Mouse (Mus musculus) stomach, postnatal 0 days (tissue): Measurements from ENCODE around the gene Ccdc88b. TPM values are rescaled to one million over a fixed set of nuclear protein-coding genes. Genes with fewer than 3 reads are reported as not detected.

Source experiments
- ATAC-seq: fragments of 200-750 bp; cut with Nextera tagmentation; 2 replicates; pipeline ENCODE4 v1.8.0; 2017; ENCODE audit not compliant: low FRiP score, low TSS enrichment
- DNase-seq: peaks from one replicate; pipeline ENCODE4 v3.0.0-alpha.2; 2016; ENCODE audit warnings: low spot score
- H3K27ac ChIP-seq: fragments of 300-500 bp; sonication (generic); replicated peaks from 2 replicates; pipeline ENCODE4 v1.5.1; 2014; ENCODE audit warnings: mild to moderate bottlenecking, control low read depth
- H3K27me3 ChIP-seq: fragments of 300-500 bp; sonication (generic); 2 replicates; pipeline ENCODE4 v1.6.1; 2014; ENCODE audit warnings: low read length; ENCODE audit not compliant: control insufficient read depth, insufficient read depth
- H3K36me3 ChIP-seq: fragments of 300-500 bp; sonication (generic); 2 replicates; pipeline ENCODE4 v1.6.1; 2014; ENCODE audit warnings: low read length, mixed read lengths; ENCODE audit not compliant: control insufficient read depth, insufficient read depth
- H3K4me1 ChIP-seq: fragments of 300-500 bp; sonication (generic); replicated peaks from 2 replicates; pipeline ENCODE4 v1.6.1; 2014; ENCODE audit warnings: antibody characterized with exemption; ENCODE audit not compliant: control insufficient read depth, insufficient read depth
- H3K4me2 ChIP-seq: fragments of 300-500 bp; sonication (generic); replicated peaks from 2 replicates; pipeline ENCODE4 v1.6.1; 2014; ENCODE audit warnings: low read depth, mild to moderate bottlenecking, control low read depth, moderate library complexity
- H3K4me3 ChIP-seq: fragments of 300-500 bp; sonication (generic); 2 replicates; pipeline ENCODE4 v1.5.1; 2014; ENCODE audit warnings: low read depth, low read length, control low read depth
- H3K9ac ChIP-seq: fragments of 300-500 bp; sonication (generic); 2 replicates; pipeline ENCODE4 v1.6.1; 2014; ENCODE audit warnings: mild to moderate bottlenecking, low read length, control low read depth, mixed read lengths
- H3K9me3 ChIP-seq: fragments of 300-500 bp; sonication (generic); 2 replicates; pipeline ENCODE4 v1.6.1; 2016; ENCODE audit warnings: low read length; ENCODE audit not compliant: control insufficient read depth
- CTCF ChIP-seq: IDR thresholded peaks from 2 replicates; pipeline ENCODE4 v1.5.1; 2016; ENCODE audit warnings: antibody characterized with exemption, low read depth, mild to moderate bottlenecking, moderate library complexity
- EP300 ChIP-seq: optimal IDR thresholded peaks from 2 replicates; pipeline ENCODE3; 2016; ENCODE audit warnings: antibody characterized with exemption
- WGBS: fragments of 180-500 bp; shearing (Covaris S2); extraction: QIAGEN DNeasy Blood & Tissue Kit; methylation state at CpG from one replicate; pipeline ENCODE4 v1.1.7; 2014; 5-methylcytosine and 5-hydroxymethylcytosine counted together
- polyA plus RNA-seq: library from polyadenylated mRNA; unstranded; fragments of >200 nt; fragmentation: Nextera tagmentation; extraction: Ambion mirVana; gene quantifications from 2 replicates; pipeline ENCODE4 v1.2.1, GENCODE M21; 2015

Gene Ccdc88b
- polyA plus RNA-seq, 1 experiment from 2014 or later: 0.34 TPM

DNA sequence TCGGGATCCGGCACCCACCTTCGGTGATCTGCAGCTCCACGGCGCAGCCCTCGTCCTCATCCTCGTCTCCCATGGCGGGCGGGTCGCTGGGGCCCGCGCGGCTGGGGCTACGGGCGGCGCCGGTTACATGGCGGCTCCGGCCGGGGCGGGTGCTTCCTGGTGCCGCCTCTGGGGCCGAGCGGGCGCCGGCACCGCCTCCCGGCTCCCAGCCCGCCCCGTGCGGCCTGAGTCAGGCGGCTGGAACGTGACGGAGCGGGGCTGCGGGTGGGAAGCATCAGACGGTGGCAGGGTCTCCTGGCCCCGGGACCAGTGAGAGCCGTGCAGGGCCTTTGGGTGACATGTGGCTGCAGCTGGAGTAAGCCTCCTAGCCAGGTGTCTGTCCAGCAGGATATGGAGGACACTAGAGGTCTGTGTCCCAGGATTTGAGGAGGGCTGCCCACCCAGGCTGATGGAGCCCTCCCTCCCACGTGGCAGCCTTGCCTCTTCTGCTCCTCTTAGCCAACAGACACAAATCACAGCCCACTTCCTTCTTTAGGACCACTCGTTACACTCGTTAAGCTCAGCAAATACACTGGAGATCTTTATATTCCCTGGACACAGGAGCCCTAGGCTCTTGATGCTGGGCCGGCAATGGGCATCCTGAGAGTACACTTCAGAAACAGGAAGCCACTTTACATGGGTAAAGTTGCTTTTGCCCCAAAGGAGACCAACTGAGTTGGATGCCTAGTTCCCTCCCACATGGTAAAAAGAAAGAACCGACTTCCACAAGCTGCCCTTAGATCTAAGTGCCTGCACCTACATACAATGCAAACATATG is 17.3 kb downstream of the Ccdc88b start, which contains the start of gene Rps6ka4:
Rps6ka4 (minus strand) TSS at position 162 of the 817 bp plus-strand sequence.
- H3K4me3 ChIP-seq: peak within 1 kb of the TSS; percentile 81
- DNase-seq: peak; percentile 81
- ATAC-seq: peak; percentile 90
- under 1% methylated on average over 32 of the region's 44 CpGs for WGBS
- H3K27ac ChIP-seq: peak within 1 kb of the TSS; percentile 30
- H3K36me3 ChIP-seq: peaks cover 8% of the 10 kb centered on the region; the same call in 1 of the 2 replicates
- no peaks in the 10 kb centered on the region for H3K27me3 ChIP-seq
- H3K9ac ChIP-seq: peak within 1 kb of the TSS; percentile 80
- TF ChIP-seq EP300 (no peak), CTCF (no peak; the same call in 1 of the 2 replicates)
- H3K4me1 ChIP-seq: no peaks in the 10 kb centered on the region; the same call in 1 of the 2 replicates
- no peaks in the 10 kb centered on the region for H3K9me3 ChIP-seq
- H3K4me2 ChIP-seq: peak within 1 kb of the TSS; percentile 97

DNA sequence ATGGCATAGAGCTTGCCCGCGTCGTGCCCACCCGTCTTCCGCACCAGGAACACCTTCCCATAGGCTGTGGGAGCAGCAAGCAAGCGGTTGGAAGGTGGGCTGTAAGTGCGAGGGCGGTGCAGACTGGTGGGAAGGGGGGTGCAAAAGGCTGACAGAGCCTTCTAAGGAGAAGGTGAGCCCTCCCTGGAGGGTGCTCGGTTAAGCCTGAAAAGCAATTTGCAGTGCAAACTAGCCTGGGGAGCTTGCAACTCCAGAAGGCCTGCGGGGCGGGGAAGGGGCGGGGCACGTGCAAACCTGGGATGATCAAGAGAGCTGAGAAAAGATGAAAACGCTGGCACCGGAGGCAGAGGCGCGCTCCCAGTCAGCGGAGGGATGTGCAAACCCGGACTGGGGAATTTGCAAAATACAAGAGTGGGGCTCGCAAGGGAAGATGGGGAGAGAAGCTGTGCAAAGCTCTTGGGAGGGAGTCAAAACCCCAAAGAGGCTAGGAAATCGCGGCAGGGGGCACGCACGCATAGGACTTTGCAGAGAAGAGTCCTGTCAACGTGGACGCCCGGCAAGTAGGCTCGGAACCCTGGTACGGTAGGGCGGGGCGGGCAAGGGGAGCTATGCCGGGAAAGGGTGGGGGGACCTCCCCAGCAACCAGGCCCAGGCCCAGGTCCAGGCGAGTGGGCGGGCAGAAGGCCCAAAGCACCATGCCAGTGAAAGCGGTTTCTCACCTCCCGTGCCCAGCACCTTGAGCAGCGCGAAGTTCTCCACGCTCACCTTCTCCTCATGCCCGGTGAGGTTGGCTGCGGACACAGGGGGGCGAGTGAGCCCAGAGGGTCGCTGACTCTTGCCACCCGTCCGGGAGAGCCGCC is 18.2 kb downstream of the Ccdc88b start:
- Histone ChIP-seq H3K27me3 (no peaks in the 10 kb centered on the region), H3K36me3 (peaks cover 8% of the 10 kb centered on the region; the same call in 1 of the 2 replicates), H3K4me3 (peak overlapping the region; percentile 81), H3K4me1 (no peaks in the 10 kb centered on the region; the same call in 1 of the 2 replicates), H3K4me2 (peak overlapping the region; percentile 97), H3K27ac (peak overlapping the region; percentile 30), H3K9me3 (no peaks in the 10 kb centered on the region), H3K9ac (peak overlapping the region; percentile 80)
- 5% methylated on average over 38 of the region's 46 CpGs for WGBS
- DNase-seq (peak; percentile 68), ATAC-seq (peak; percentile 16; the same call in 1 of the 2 replicates)
- TF ChIP-seq EP300 (no peak), CTCF (no peak)

DNA sequence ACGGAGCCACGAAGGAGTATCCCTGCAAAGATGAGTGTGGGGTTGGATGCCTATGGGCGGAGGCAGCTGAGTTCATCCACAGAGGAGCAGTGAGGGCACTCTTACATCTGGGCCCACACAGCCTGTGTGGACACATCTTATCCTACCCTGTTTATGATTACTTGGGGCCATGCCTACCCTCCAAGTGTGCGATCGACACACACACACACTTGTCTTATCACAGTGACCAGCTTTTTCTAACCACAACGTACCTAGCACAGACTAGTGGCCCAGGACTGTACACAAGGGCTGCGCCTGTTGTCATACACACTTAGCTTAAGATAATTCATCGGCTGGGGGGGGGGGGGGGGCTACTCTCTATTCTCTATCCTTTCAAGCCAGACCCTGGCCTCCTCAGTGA is 25.6 kb downstream of the Ccdc88b start:
- ATAC-seq: no peak
- peaks cover 47% of the 10 kb centered on the region for H3K36me3 ChIP-seq
- 81% methylated on average over 8 of the region's 8 CpGs for WGBS

DNA sequence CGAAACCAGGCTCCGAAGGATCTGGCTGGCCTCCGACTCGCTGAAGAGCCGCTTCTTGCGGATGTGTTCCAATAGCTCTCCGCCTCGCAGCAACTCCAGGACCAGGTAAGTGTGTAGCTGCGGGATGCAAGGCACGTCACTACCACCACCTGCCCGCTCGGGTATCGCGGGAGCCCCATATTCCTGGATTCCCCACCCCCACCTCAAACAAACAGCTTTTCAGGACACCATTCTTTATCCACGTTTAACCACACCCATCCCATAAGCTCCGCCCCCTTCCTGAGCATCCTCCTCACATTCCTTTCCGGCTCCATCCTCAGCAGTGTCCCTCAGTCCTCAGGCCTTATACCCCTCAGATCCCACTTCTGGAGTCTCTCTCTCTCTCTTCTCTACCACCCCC is 26.7 kb downstream of the Ccdc88b start:
- Histone ChIP-seq H3K27me3 (no peaks in the 10 kb centered on the region), H3K4me2 (no peak overlapping the region), H3K4me1 (no peaks in the 10 kb centered on the region), H3K36me3 (peaks cover 43% of the 10 kb centered on the region), H3K9me3 (no peaks in the 10 kb centered on the region), H3K4me3 (no peak overlapping the region), H3K27ac (no peak overlapping the region), H3K9ac (no peak overlapping the region)
- DNase-seq (no peak), ATAC-seq (0 out of 2 replicates have a peak, but pooled peaks have one; percentile 16)
- no peak for TF ChIP-seq EP300
- no peak for TF ChIP-seq CTCF
- WGBS: 62% methylated on average over 17 of the region's 17 CpGs

More for the DNA sequence above, 25.6 kb downstream of the Ccdc88b start:
- Histone ChIP-seq H3K4me2 (no peak overlapping the region), H3K4me1 (no peaks in the 10 kb centered on the region), H3K4me3 (no peak overlapping the region), H3K9ac (no peak overlapping the region), H3K27ac (no peak overlapping the region), H3K9me3 (no peaks in the 10 kb centered on the region), H3K27me3 (no peaks in the 10 kb centered on the region)
- TF ChIP-seq CTCF (no peak), EP300 (no peak)
- no peak for DNase-seq

- Histone ChIP-seq H3K27ac (no peak overlapping the region), H3K36me3 (peaks cover 43% of the 10 kb centered on the region), H3K27me3 (no peaks in the 10 kb centered on the region), H3K4me1 (no peaks in the 10 kb centered on the region), H3K4me2 (no peak overlapping the region), H3K9ac (no peak overlapping the region), H3K9me3 (no peaks in the 10 kb centered on the region), H3K4me3 (no peak overlapping the region)
- DNase-seq: no peak
- TF ChIP-seq EP300: no peak
- WGBS: 58% methylated on average over 38 of the region's 38 CpGs
- no peak for ATAC-seq
Observed at GRCm38 (mm10) chr19:6830556-6831316, 27.3 kb downstream of the Ccdc88b start.
